Mouse (Mus musculus) limb, embryonic 10.5 days (tissue): ENCODE results near the gene Pmis2. TPM values are rescaled to one million over a fixed set of nuclear protein-coding genes. Genes with fewer than 3 reads are reported as not detected.

Experiments used
- DNase-seq: peaks from one replicate; pipeline ENCODE4 v3.0.0-alpha.2; 2017; ENCODE audit warnings: low spot score
- H3K27ac ChIP-seq: fragments of 300-500 bp; sonication (generic); 2 replicates; pipeline ENCODE4 v1.5.1; 2016; ENCODE audit warnings: mild to moderate bottlenecking
- H3K27me3 ChIP-seq: fragments of 300-500 bp; sonication (generic); 2 replicates; pipeline ENCODE4 v1.6.1; 2016; ENCODE audit warnings: low read depth, mild to moderate bottlenecking; ENCODE audit not compliant: poor library complexity, severe bottlenecking
- H3K36me3 ChIP-seq: fragments of 300-500 bp; sonication (generic); 2 replicates; pipeline ENCODE4 v1.6.1; 2016; ENCODE audit warnings: mild to moderate bottlenecking, moderate library complexity
- H3K4me1 ChIP-seq: fragments of 300-500 bp; sonication (generic); 2 replicates; pipeline ENCODE4 v1.6.1; 2016
- H3K4me3 ChIP-seq: fragments of 300-500 bp; sonication (generic); 2 replicates; pipeline ENCODE4 v1.5.1; 2016; ENCODE audit warnings: mild to moderate bottlenecking, moderate library complexity
- H3K9me3 ChIP-seq: fragments of 300-500 bp; sonication (generic); replicated peaks from 2 replicates; pipeline ENCODE4 v1.6.1; 2016; ENCODE audit warnings: mild to moderate bottlenecking
- WGBS: fragments of 180-500 bp; shearing (Covaris S2); methylation state at CpG from one replicate; pipeline ENCODE4 v1.1.7; 2016; 5-methylcytosine and 5-hydroxymethylcytosine counted together
- polyA plus RNA-seq: library from polyadenylated mRNA; unstranded; fragments of >200 nt; fragmentation: Nextera tagmentation; extraction: Ambion mirVana; gene quantifications from 2 replicates; pipeline ENCODE4 v1.2.1, GENCODE M21; 2016

Gene Pmis2
- polyA plus RNA-seq, 1 experiment from 2014 or later: not detected

GRCm38 (mm10) chr7:30669229-30669628 is 2.2 kb downstream of the Pmis2 start:
- H3K27ac ChIP-seq: no peak overlapping the region
- H3K4me3 ChIP-seq: no peak overlapping the region
- no peaks in the 10 kb centered on the region for H3K27me3 ChIP-seq
- WGBS: 42% methylated on average over 3 of the region's 3 CpGs
- H3K36me3 ChIP-seq: no peaks in the 10 kb centered on the region
- no peaks in the 10 kb centered on the region for H3K9me3 ChIP-seq
- peaks cover 8% of the 10 kb centered on the region for H3K4me1 ChIP-seq
- DNase-seq: no peak

- peaks cover 31% of the 10 kb centered on the region for H3K36me3 ChIP-seq
- peak overlapping the region; percentile 84 for H3K27ac ChIP-seq
- no peak for DNase-seq
- no peaks in the 10 kb centered on the region for H3K9me3 ChIP-seq
- H3K4me1 ChIP-seq: peaks cover 9% of the 10 kb centered on the region
- H3K27me3 ChIP-seq: no peaks in the 10 kb centered on the region
- WGBS: 9% methylated on average over 11 of the region's 11 CpGs
- H3K4me3 ChIP-seq: peak overlapping the region; percentile 76
These were observed 6.1 kb downstream of the Pmis2 start for GRCm38 (mm10) chr7:30665321-30665720.

- Histone ChIP-seq H3K4me1 (peaks cover 9% of the 10 kb centered on the region), H3K4me3 (peak within 1 kb of the TSS; percentile 76), H3K36me3 (peaks cover 38% of the 10 kb centered on the region), H3K9me3 (no peaks in the 10 kb centered on the region), H3K27me3 (no peaks in the 10 kb centered on the region), H3K27ac (peak within 1 kb of the TSS; percentile 84)
- DNase-seq: peak; percentile 93
- under 1% methylated on average over 34 of the region's 34 CpGs for WGBS
These were observed 6.7 kb downstream of the Pmis2 start, which contains the start of gene Haus5 for GRCm38 (mm10) chr7:30664529-30665200. Haus5 (minus strand) TSS chr7:30664994.

- Histone ChIP-seq H3K4me1 (peaks cover 6% of the 10 kb centered on the region), H3K4me3 (peak within 1 kb of the TSS; percentile 84), H3K9me3 (no peaks in the 10 kb centered on the region), H3K27me3 (no peaks in the 10 kb centered on the region), H3K27ac (peak within 1 kb of the TSS; percentile 86), H3K36me3 (peaks cover 71% of the 10 kb centered on the region)
- 2% methylated on average over 59 of the region's 59 CpGs for WGBS
- DNase-seq: peak; percentile 96
These were observed 21.5 kb downstream of the Pmis2 start, which contains the start of gene Rbm42 for GRCm38 (mm10) chr7:30649591-30650540. Rbm42 (minus strand) TSS chr7:30650317.

- H3K36me3 ChIP-seq: peaks cover 43% of the 10 kb centered on the region
These were observed 32.3 kb downstream of the Pmis2 start for GRCm38 (mm10) chr7:30639083-30639482.

GRCm38 (mm10) chr7:30636395-30636794 is 35.0 kb downstream of the Pmis2 start:
- WGBS: 23% methylated on average over 11 of the region's 11 CpGs
- H3K4me1 ChIP-seq: peaks cover 47% of the 10 kb centered on the region
- H3K4me3 ChIP-seq: peak overlapping the region; percentile 45
- H3K27me3 ChIP-seq: peaks cover 53% of the 10 kb centered on the region
- no peak for DNase-seq
- H3K36me3 ChIP-seq: peaks cover 16% of the 10 kb centered on the region
- peak overlapping the region; percentile 21; the same call in 1 of the 2 replicates for H3K27ac ChIP-seq
- no peaks in the 10 kb centered on the region for H3K9me3 ChIP-seq

More at GRCm38 (mm10) chr7:30639083-30639482, 32.3 kb downstream of the Pmis2 start:
- peaks cover 39% of the 10 kb centered on the region for H3K4me1 ChIP-seq
- no peaks in the 10 kb centered on the region for H3K9me3 ChIP-seq
- H3K4me3 ChIP-seq: 0 out of 2 replicates have a peak overlapping the region, but pooled peaks have one; percentile 1
- no peak for DNase-seq
- WGBS: 20% methylated on average over 4 of the region's 4 CpGs
- peak overlapping the region; percentile 67 for H3K27ac ChIP-seq
- H3K27me3 ChIP-seq: peaks cover 26% of the 10 kb centered on the region

- WGBS: 5% methylated on average over 5 of the region's 5 CpGs
- H3K27me3 ChIP-seq: peaks cover 55% of the 10 kb centered on the region
- peak within 1 kb of the TSS; percentile 61 for H3K27ac ChIP-seq
- peaks cover 47% of the 10 kb centered on the region for H3K4me1 ChIP-seq
- peak within 1 kb of the TSS; percentile 45 for H3K4me3 ChIP-seq
- DNase-seq: no peak
- H3K9me3 ChIP-seq: no peaks in the 10 kb centered on the region
- H3K36me3 ChIP-seq: peaks cover 10% of the 10 kb centered on the region
These were observed 35.7 kb downstream of the Pmis2 start, which contains the start of gene Etv2 for GRCm38 (mm10) chr7:30635752-30636151. Etv2 (minus strand) TSS chr7:30635852.

- Histone ChIP-seq H3K27me3 (peaks cover 55% of the 10 kb centered on the region), H3K36me3 (no peaks in the 10 kb centered on the region), H3K4me1 (peaks cover 46% of the 10 kb centered on the region), H3K4me3 (peak overlapping the region; percentile 45), H3K9me3 (no peaks in the 10 kb centered on the region), H3K27ac (peak overlapping the region; percentile 61)
- 1% methylated on average over 20 of the region's 20 CpGs for WGBS
- DNase-seq: peak; percentile 85
These were observed 36.8 kb downstream of the Pmis2 start for GRCm38 (mm10) chr7:30634621-30635020.

GRCm38 (mm10) chr7:30633762-30634412 is 37.5 kb downstream of the Pmis2 start:
- WGBS: 4% methylated on average over 27 of the region's 27 CpGs
- no peaks in the 10 kb centered on the region for H3K36me3 ChIP-seq
- no peak overlapping the region for H3K27ac ChIP-seq
- H3K4me1 ChIP-seq: peaks cover 39% of the 10 kb centered on the region
- peaks cover 55% of the 10 kb centered on the region for H3K27me3 ChIP-seq
- H3K9me3 ChIP-seq: no peaks in the 10 kb centered on the region
- peak overlapping the region; percentile 45 for H3K4me3 ChIP-seq
- peak; percentile 57 for DNase-seq

GRCm38 (mm10) chr7:30629013-30629412 is 42.4 kb downstream of the Pmis2 start:
- no peak overlapping the region for H3K27ac ChIP-seq
- DNase-seq: no peak
- peaks cover 16% of the 10 kb centered on the region for H3K4me1 ChIP-seq
- H3K4me3 ChIP-seq: no peak overlapping the region
- peaks cover 8% of the 10 kb centered on the region for H3K36me3 ChIP-seq
- H3K27me3 ChIP-seq: peaks cover 28% of the 10 kb centered on the region
- H3K9me3 ChIP-seq: no peaks in the 10 kb centered on the region

GRCm38 (mm10) chr7:30626647-30627046 is 44.8 kb downstream of the Pmis2 start:
- Histone ChIP-seq H3K9me3 (no peaks in the 10 kb centered on the region), H3K27me3 (peaks cover 5% of the 10 kb centered on the region), H3K36me3 (peaks cover 31% of the 10 kb centered on the region), H3K4me1 (peaks cover 9% of the 10 kb centered on the region), H3K27ac (no peak overlapping the region), H3K4me3 (no peak overlapping the region)
- no peak for DNase-seq
- WGBS: 86% methylated on average over 5 of the region's 5 CpGs

GRCm38 (mm10) chr7:30625530-30626384 is 45.6 kb downstream of the Pmis2 start, which contains the start of gene Cox6b1:
Cox6b1 (minus strand) TSS chr7:30626151.
- Histone ChIP-seq H3K4me3 (peak within 1 kb of the TSS; percentile 77), H3K27ac (peak within 1 kb of the TSS; percentile 87), H3K27me3 (no peaks in the 10 kb centered on the region), H3K36me3 (peaks cover 39% of the 10 kb centered on the region), H3K9me3 (no peaks in the 10 kb centered on the region), H3K4me1 (peaks cover 9% of the 10 kb centered on the region)
- peak; percentile 90 for DNase-seq
- WGBS: 3% methylated on average over 44 of the region's 44 CpGs
